Mouse (Mus musculus): ENCODE data around the gene Gm17428. TPM values are rescaled to one million over a fixed set of nuclear protein-coding genes. Genes with fewer than 3 reads are reported as not detected.

Gm17428 gene
- polyA plus RNA-seq, 1 experiment from 2014 or later, result not detected

- Histone ChIP-seq H3K36me3 (ENCODE audit: insufficient read depth, low read length) (no peaks in the 10 kb centered on the region), H3K4me3 (ENCODE audit: low read depth, low read length) (no peak overlapping the region), H3K27me3 (replicated peaks; ENCODE audit: insufficient read depth, low read length) (no peaks in the 10 kb centered on the region), H3K27ac (ENCODE audit: low read length) (no peak overlapping the region), H3K9ac (replicated peaks; ENCODE audit: low read depth) (no peak overlapping the region), H3K4me2 (replicated peaks; ENCODE audit: low read depth, low read length) (no peak overlapping the region; the same call in 1 of the 2 replicates), H3K9me3 (ENCODE audit: low read length) (no peaks in the 10 kb centered on the region), H3K4me1 (ENCODE audit: insufficient read depth, low read depth, low read length) (no peaks in the 10 kb centered on the region)
- DNase-seq (ENCODE audit: low spot score) (no peak), ATAC-seq (no peak)
- TF ChIP-seq EP300 (IDR thresholded peaks at IDR 0.05) (no peak), CTCF (IDR thresholded peaks at IDR 0.05) (no peak)
- WGBS, result 85% methylated on average over 10 of the region's 10 CpGs
Observed at GRCm38 (mm10) chr14:54992196-54992595, 15.5 kb downstream of the Gm17428 start.

GRCm38 (mm10) chr14:54993636-54994035, 16.9 kb downstream of the Gm17428 start:
- H3K4me2 ChIP-seq (replicated peaks; ENCODE audit: low read depth, low read length), result peak overlapping the region; percentile 27
- H3K9ac ChIP-seq (replicated peaks; ENCODE audit: low read depth), result no peak overlapping the region
- 33% methylated on average over 10 of the region's 10 CpGs for WGBS
- H3K4me3 ChIP-seq (ENCODE audit: low read depth, low read length), result no peak overlapping the region
- ATAC-seq, result peak; percentile 92
- H3K27ac ChIP-seq (ENCODE audit: low read length), result peak overlapping the region; percentile 28
- no peaks in the 10 kb centered on the region for H3K9me3 ChIP-seq (ENCODE audit: low read length)
- H3K4me1 ChIP-seq (ENCODE audit: insufficient read depth, low read depth, low read length), result no peaks in the 10 kb centered on the region
- TF ChIP-seq CTCF (IDR thresholded peaks at IDR 0.05) (no peak), EP300 (IDR thresholded peaks at IDR 0.05) (no peak)
- DNase-seq (ENCODE audit: low spot score), result peak; percentile 86
- no peaks in the 10 kb centered on the region for H3K27me3 ChIP-seq (replicated peaks; ENCODE audit: insufficient read depth, low read length)
- no peaks in the 10 kb centered on the region for H3K36me3 ChIP-seq (ENCODE audit: insufficient read depth, low read length)

- TF ChIP-seq EP300 (IDR thresholded peaks at IDR 0.05), result no peak
- TF ChIP-seq CTCF (IDR thresholded peaks at IDR 0.05), result no peak
- no peaks in the 10 kb centered on the region for H3K4me1 ChIP-seq (ENCODE audit: insufficient read depth, low read depth, low read length)
- peak within 1 kb of the TSS; percentile 28 for H3K27ac ChIP-seq (ENCODE audit: low read length)
- H3K9me3 ChIP-seq (ENCODE audit: low read length), result no peaks in the 10 kb centered on the region
- H3K4me3 ChIP-seq (ENCODE audit: low read depth, low read length), result no peak within 1 kb of the TSS
- no peaks in the 10 kb centered on the region for H3K27me3 ChIP-seq (replicated peaks; ENCODE audit: insufficient read depth, low read length)
- no peaks in the 10 kb centered on the region for H3K36me3 ChIP-seq (ENCODE audit: insufficient read depth, low read length)
- H3K9ac ChIP-seq (replicated peaks; ENCODE audit: low read depth), result no peak within 1 kb of the TSS
- WGBS, result 36% methylated on average over 10 of the region's 11 CpGs
- ATAC-seq (0 out of 2 replicates have a peak, but pooled peaks have one; percentile 17), DNase-seq (ENCODE audit: low spot score) (peak; percentile 8)
- peak within 1 kb of the TSS; percentile 27 for H3K4me2 ChIP-seq (replicated peaks; ENCODE audit: low read depth, low read length)
Observed at GRCm38 (mm10) chr14:54994136-54994868, 17.6 kb downstream of the Gm17428 start, which contains the start of gene Myh7. Myh7 (minus strand) TSS chr14:54994626.

- H3K27ac ChIP-seq (ENCODE audit: low read length), result no peak overlapping the region
- TF ChIP-seq CTCF (IDR thresholded peaks at IDR 0.05) (no peak), EP300 (IDR thresholded peaks at IDR 0.05) (no peak)
- H3K9ac ChIP-seq (replicated peaks; ENCODE audit: low read depth), result no peak overlapping the region
- no peak for ATAC-seq
- no peak overlapping the region for H3K4me2 ChIP-seq (replicated peaks; ENCODE audit: low read depth, low read length)
- no peaks in the 10 kb centered on the region for H3K4me1 ChIP-seq (ENCODE audit: insufficient read depth, low read depth, low read length)
- H3K4me3 ChIP-seq (ENCODE audit: low read depth, low read length), result no peak overlapping the region
- no peaks in the 10 kb centered on the region for H3K9me3 ChIP-seq (ENCODE audit: low read length)
- no peaks in the 10 kb centered on the region for H3K27me3 ChIP-seq (replicated peaks; ENCODE audit: insufficient read depth, low read length)
- no peaks in the 10 kb centered on the region for H3K36me3 ChIP-seq (ENCODE audit: insufficient read depth, low read length)
- no peak for DNase-seq (ENCODE audit: low spot score)
Observed at GRCm38 (mm10) chr14:54994869-54995186, 18.1 kb downstream of the Gm17428 start.

GRCm38 (mm10) chr14:54995457-54996138, 18.9 kb downstream of the Gm17428 start:
- H3K36me3 ChIP-seq (ENCODE audit: insufficient read depth, low read length), result no peaks in the 10 kb centered on the region
- no peak overlapping the region for H3K4me3 ChIP-seq (ENCODE audit: low read depth, low read length)
- 55% methylated on average over 14 of the region's 14 CpGs for whole genome bisulfite sequencing
- no peaks in the 10 kb centered on the region for H3K27me3 ChIP-seq (replicated peaks; ENCODE audit: insufficient read depth, low read length)
- ATAC-seq (no peak), DNase-seq (ENCODE audit: low spot score) (no peak)
- H3K4me2 ChIP-seq (replicated peaks; ENCODE audit: low read depth, low read length), result no peak overlapping the region
- H3K9ac ChIP-seq (replicated peaks; ENCODE audit: low read depth), result no peak overlapping the region
- no peaks in the 10 kb centered on the region for H3K4me1 ChIP-seq (ENCODE audit: insufficient read depth, low read depth, low read length)
- TF ChIP-seq EP300 (IDR thresholded peaks at IDR 0.05), result no peak
- TF ChIP-seq CTCF (IDR thresholded peaks at IDR 0.05), result no peak
- H3K9me3 ChIP-seq (ENCODE audit: low read length), result no peaks in the 10 kb centered on the region
- no peak overlapping the region for H3K27ac ChIP-seq (ENCODE audit: low read length)

GRCm38 (mm10) chr14:54996793-54997192, 20.1 kb downstream of the Gm17428 start:
- no peaks in the 10 kb centered on the region for H3K27me3 ChIP-seq (replicated peaks; ENCODE audit: insufficient read depth, low read length)

More at GRCm38 (mm10) chr14:54996793-54997192, 20.1 kb downstream of the Gm17428 start:
- ATAC-seq (no peak), DNase-seq (ENCODE audit: low spot score) (no peak)
- Histone ChIP-seq H3K27ac (ENCODE audit: low read length) (no peak overlapping the region), H3K9ac (replicated peaks; ENCODE audit: low read depth) (no peak overlapping the region), H3K4me1 (ENCODE audit: insufficient read depth, low read depth, low read length) (no peaks in the 10 kb centered on the region), H3K9me3 (ENCODE audit: low read length) (no peaks in the 10 kb centered on the region), H3K4me2 (replicated peaks; ENCODE audit: low read depth, low read length) (no peak overlapping the region), H3K36me3 (ENCODE audit: insufficient read depth, low read length) (no peaks in the 10 kb centered on the region), H3K4me3 (ENCODE audit: low read depth, low read length) (no peak overlapping the region)
- 71% methylated on average over 9 of the region's 9 CpGs for WGBS
- TF ChIP-seq CTCF (IDR thresholded peaks at IDR 0.05) (no peak), EP300 (IDR thresholded peaks at IDR 0.05) (no peak)
